Mouse (Mus musculus) olfactory bulb, adult 2 months (tissue): ENCODE measurements around the gene Kmt5b.

Experiments
- CTCF ChIP-seq: fragments of 200-500 bp; IDR thresholded peaks from 2 replicates; pipeline ENCODE4 v1.5.1; 2012; ENCODE audit warnings: low read depth, mild to moderate bottlenecking, low read length, moderate library complexity; ENCODE audit not compliant: insufficient read depth
- POLR2A ChIP-seq: fragments of 200-500 bp; IDR thresholded peaks from 2 replicates; pipeline ENCODE4 v1.6.1; 2012; ENCODE audit warnings: mild to moderate bottlenecking, low read depth, low read length, moderate library complexity; ENCODE audit not compliant: insufficient read depth

DNA sequence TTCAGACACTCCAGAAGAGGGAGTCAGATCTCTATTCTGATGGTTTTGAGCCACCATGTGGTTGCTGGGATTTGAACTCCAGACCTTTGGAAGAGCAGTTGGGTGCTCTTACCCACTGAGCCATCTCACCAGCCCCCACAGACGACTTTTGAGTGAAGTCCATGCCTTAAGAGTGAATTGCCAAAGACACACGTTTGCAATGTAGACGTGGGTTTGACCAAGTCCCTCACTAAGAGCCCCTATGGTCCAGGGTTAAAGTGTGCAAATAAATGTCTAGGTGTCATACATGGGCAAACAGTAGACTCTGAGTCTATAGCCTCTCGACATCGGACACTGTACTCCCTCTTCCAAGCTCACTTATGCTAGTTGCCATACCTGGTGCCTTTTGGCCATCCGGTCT is 2.3 kb downstream of the Kmt5b start:
- TF ChIP-seq POLR2A (no peak), CTCF (no peak)
